Mouse (Mus musculus): ENCODE measurements at regions not wholly inside any gene's neighbourhood (a gene's known extent, or its start where the extent isn't known, plus 50 kb on each side); places are given as distances from the start of the nearest gene placed in this dataset.

DNA sequence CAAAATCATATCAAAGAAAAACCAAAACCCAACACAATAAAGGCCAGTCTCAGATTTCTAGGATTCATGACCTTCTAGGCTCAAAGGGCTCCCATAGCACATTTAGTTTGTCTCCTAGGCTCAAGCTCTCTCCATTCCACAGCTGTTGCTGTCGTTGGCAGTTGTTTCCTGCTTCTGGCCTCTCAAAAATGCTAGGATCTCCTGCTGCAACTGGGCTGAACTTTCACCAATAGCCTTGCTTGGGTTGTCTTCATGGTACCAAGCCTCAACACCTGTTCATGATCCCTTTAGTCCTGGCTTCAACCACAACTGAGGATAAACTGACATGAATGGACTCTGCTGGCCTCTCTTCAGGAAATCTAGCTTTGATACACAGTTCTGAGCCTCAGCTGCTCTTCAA lies 115.9 kb upstream of the Ssbp2 start:
- TF ChIP-seq POLR2A (IDR thresholded peaks at IDR 0.05; ENCODE audit: borderline replicate concordance, extremely low read depth, low read depth, low read length) (no peak), CTCF (IDR thresholded peaks at IDR 0.05; ENCODE audit: insufficient read depth, low read length) (no peak)

Data from lung, adult 2 months (tissue).